Mouse (Mus musculus) stomach, embryonic 15.5 days (tissue): Measurements from ENCODE around the gene Gm2001. TPM values are rescaled to one million over a fixed set of nuclear protein-coding genes. Genes with fewer than 3 reads are reported as not detected.

ENCODE experiments used
- polyA plus RNA-seq: library from polyadenylated mRNA; unstranded; fragments of >200 nt; fragmentation: Nextera tagmentation; extraction: Ambion mirVana; gene quantifications from 2 replicates; pipeline ENCODE4 v1.2.1, GENCODE M21; 2015

Gene Gm2001
- polyA plus RNA-seq, 1 experiment from 2014 or later = not detected

Other genes with a start within 250 kb of the Gm2001 start
- gene Oog1, start 239.7 kb downstream of the Gm2001 start, polyA plus RNA-seq = not detected in 2 replicates
- not detected in 2 replicates for gene Gm4027, start 223.5 kb downstream of the Gm2001 start, polyA plus RNA-seq
- not detected in 2 replicates for gene Gm16381, start 197.7 kb downstream of the Gm2001 start, polyA plus RNA-seq
- gene Gm21319, start 66.6 kb downstream of the Gm2001 start, polyA plus RNA-seq = not detected in 2 replicates
- not detected in 2 replicates for gene Gm21936, start 46.8 kb downstream of the Gm2001 start, polyA plus RNA-seq
- not detected in 2 replicates for gene BB287469, start 25.8 kb downstream of the Gm2001 start, polyA plus RNA-seq
- not detected in 2 replicates for gene Gm2016, start 31.7 kb upstream of the Gm2001 start, polyA plus RNA-seq
- not detected in 2 replicates for gene Gm2022, start 53.0 kb upstream of the Gm2001 start, polyA plus RNA-seq
- not detected in 2 replicates for gene Gm2035, start 77.5 kb upstream of the Gm2001 start, polyA plus RNA-seq
- not detected in 2 replicates for gene Gm2042, start 111.7 kb upstream of the Gm2001 start, polyA plus RNA-seq
- not detected in 2 replicates for gene Gm2075, start 169.5 kb upstream of the Gm2001 start, polyA plus RNA-seq
- not detected in 2 replicates for gene Gm6803, start 176.4 kb upstream of the Gm2001 start, polyA plus RNA-seq
- gene Gm2056, start 184.7 kb upstream of the Gm2001 start, polyA plus RNA-seq = not detected in 2 replicates
- gene Gm16368, start 241.4 kb upstream of the Gm2001 start, polyA plus RNA-seq = not detected in 2 replicates